Mouse (Mus musculus) liver, adult 2 months (tissue): ENCODE data around the gene Wdr35.

Source experiments
- CTCF ChIP-seq: fragments of 200-500 bp; IDR thresholded peaks from 2 replicates; pipeline ENCODE4 v1.5.1; 2011; ENCODE audit warnings: low read depth, low read length, control low read depth
- POLR2A ChIP-seq: fragments of 200-500 bp; IDR thresholded peaks from 2 replicates; pipeline ENCODE4 v1.6.1; 2011; ENCODE audit warnings: low read length, control low read depth; ENCODE audit not compliant: insufficient read depth; ENCODE audit errors: extremely low read depth

- TF ChIP-seq CTCF (no peak), POLR2A (no peak)
Observed at GRCm38 (mm10) chr12:8940011-8941005, 33.4 kb upstream of the Wdr35 start.
